Mouse (Mus musculus) liver, embryonic 12.5 days (tissue): ENCODE data around the gene Ust. TPM values are rescaled to one million over a fixed set of nuclear protein-coding genes. Genes with fewer than 3 reads are reported as not detected.

Source experiments
- ATAC-seq: fragments of 200-750 bp; cut with Nextera tagmentation; 2 replicates; pipeline ENCODE4 v1.8.0; 2017; ENCODE audit warnings: moderate number of reproducible peaks, mild to moderate bottlenecking, moderate library complexity
- H3K27ac ChIP-seq: fragments of 300-500 bp; sonication (generic); 2 replicates; pipeline ENCODE4 v1.5.1; 2016; ENCODE audit warnings: mild to moderate bottlenecking
- H3K27me3 ChIP-seq: fragments of 300-500 bp; sonication (generic); replicated peaks from 2 replicates; pipeline ENCODE4 v1.6.1; 2016; ENCODE audit warnings: mild to moderate bottlenecking, moderate library complexity
- H3K36me3 ChIP-seq: fragments of 300-500 bp; sonication (generic); 2 replicates; pipeline ENCODE4 v1.6.1; 2016; ENCODE audit warnings: mild to moderate bottlenecking, moderate library complexity
- H3K4me1 ChIP-seq: fragments of 300-500 bp; sonication (generic); 2 replicates; pipeline ENCODE4 v1.6.1; 2016
- H3K4me2 ChIP-seq: fragments of 300-500 bp; sonication (generic); 2 replicates; pipeline ENCODE4 v1.6.1; 2016; ENCODE audit warnings: mild to moderate bottlenecking, moderate library complexity
- H3K4me3 ChIP-seq: fragments of 300-500 bp; sonication (generic); 2 replicates; pipeline ENCODE4 v1.5.1; 2016; ENCODE audit warnings: mild to moderate bottlenecking, moderate library complexity
- H3K9ac ChIP-seq: fragments of 300-500 bp; sonication (generic); 2 replicates; pipeline ENCODE4 v1.6.1; 2016; ENCODE audit warnings: mild to moderate bottlenecking, moderate library complexity
- H3K9me3 ChIP-seq: fragments of 300-500 bp; sonication (generic); replicated peaks from 2 replicates; pipeline ENCODE4 v1.6.1; 2016; ENCODE audit warnings: mild to moderate bottlenecking, moderate library complexity
- WGBS: fragments of 180-500 bp; shearing (Covaris S2); methylation state at CpG from one replicate; pipeline ENCODE4 v1.1.7; 2016; ENCODE audit not compliant: insufficient replicate concordance; 5-methylcytosine and 5-hydroxymethylcytosine counted together
- polyA plus RNA-seq: library from polyadenylated mRNA; unstranded; fragments of >200 nt; fragmentation: Nextera tagmentation; extraction: Ambion mirVana; gene quantifications from 2 replicates; pipeline ENCODE4 v1.2.1, GENCODE M21; 2016

Ust gene
- polyA plus RNA-seq, 1 experiment from 2014 or later, result 1.5 TPM

DNA sequence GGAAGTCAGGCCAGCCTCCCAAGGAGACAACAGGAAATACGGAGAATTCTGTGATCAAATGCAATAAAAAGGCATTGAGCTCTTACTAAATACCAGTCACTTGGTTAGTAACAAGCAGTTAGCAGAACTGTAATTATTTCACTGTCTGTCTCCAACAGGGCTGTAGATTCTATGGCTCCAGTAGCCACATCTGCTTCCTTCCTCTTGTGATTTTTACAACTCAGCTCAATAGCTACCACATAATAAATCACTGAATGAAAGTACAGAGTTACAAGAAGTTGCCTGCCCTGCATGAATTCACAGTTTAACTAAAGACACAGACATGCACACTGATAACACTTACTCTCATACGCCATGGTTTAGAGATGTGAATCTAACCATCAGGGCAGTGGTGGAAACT is 176.1 kb downstream of the Ust start:
- Histone ChIP-seq H3K27ac (no peak overlapping the region), H3K4me3 (no peak overlapping the region), H3K9ac (no peak overlapping the region), H3K27me3 (no peaks in the 10 kb centered on the region), H3K4me1 (no peaks in the 10 kb centered on the region), H3K36me3 (no peaks in the 10 kb centered on the region), H3K9me3 (no peaks in the 10 kb centered on the region), H3K4me2 (no peak overlapping the region)
- WGBS, result 56% methylated on average over 2 of the region's 2 CpGs
- no peak for ATAC-seq

DNA sequence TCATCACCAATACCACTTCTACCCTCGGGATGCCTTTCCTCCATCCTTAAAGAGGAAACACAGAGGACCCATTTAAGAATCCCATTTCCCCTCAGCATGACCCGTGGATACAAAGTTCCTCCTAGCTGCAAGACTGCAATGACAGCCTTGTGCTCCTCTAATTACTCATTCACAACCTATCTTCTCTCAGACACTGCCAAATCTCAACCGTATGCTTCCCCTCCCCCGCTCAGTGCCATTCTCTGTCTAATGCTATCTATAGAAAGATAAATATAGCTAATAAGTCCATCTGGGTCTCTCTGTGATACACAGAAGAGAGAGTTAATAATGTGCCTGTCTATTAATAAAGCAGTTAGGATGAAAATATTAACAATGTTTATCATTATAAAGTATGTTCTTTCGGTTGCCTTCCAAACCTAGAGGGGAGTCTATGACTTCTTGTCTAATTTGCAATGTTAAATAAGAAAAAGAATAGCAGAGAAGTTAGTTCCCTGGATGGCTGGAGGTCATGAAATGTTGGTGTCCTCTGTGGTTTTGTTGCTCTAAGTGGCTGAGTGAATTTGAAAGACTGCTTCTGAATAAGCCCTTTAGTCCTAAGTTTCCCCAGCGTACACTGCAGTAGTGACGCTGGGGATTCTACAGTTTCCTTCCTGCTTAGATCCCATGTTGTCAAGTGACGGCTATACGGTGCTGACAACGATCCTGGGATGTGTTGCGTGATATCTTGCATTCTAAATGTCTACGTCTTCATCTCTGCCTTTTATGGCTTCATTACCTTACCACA is 178.8 kb downstream of the Ust start:
- H3K36me3 ChIP-seq, result no peaks in the 10 kb centered on the region
- H3K9ac ChIP-seq, result no peak overlapping the region
- no peak overlapping the region for H3K4me3 ChIP-seq
- no peaks in the 10 kb centered on the region for H3K4me1 ChIP-seq
- WGBS, result 62% methylated on average over 12 of the region's 12 CpGs
- no peaks in the 10 kb centered on the region for H3K27me3 ChIP-seq
- ATAC-seq, result no peak
- no peak overlapping the region for H3K4me2 ChIP-seq
- H3K9me3 ChIP-seq, result no peaks in the 10 kb centered on the region
- no peak overlapping the region for H3K27ac ChIP-seq

GRCm38 (mm10) chr10:8336601-8337000 is 182.0 kb downstream of the Ust start:
- Histone ChIP-seq H3K9ac (no peak overlapping the region), H3K4me1 (no peaks in the 10 kb centered on the region), H3K4me3 (no peak overlapping the region), H3K9me3 (no peaks in the 10 kb centered on the region), H3K36me3 (no peaks in the 10 kb centered on the region), H3K27ac (no peak overlapping the region), H3K27me3 (no peaks in the 10 kb centered on the region), H3K4me2 (no peak overlapping the region)
- no peak for ATAC-seq
- WGBS, result 57% methylated on average over 1 of the region's 1 CpGs

- WGBS, result 75% methylated on average over 5 of the region's 5 CpGs
- Histone ChIP-seq H3K36me3 (no peaks in the 10 kb centered on the region), H3K4me3 (no peak overlapping the region), H3K9me3 (no peaks in the 10 kb centered on the region), H3K4me1 (no peaks in the 10 kb centered on the region), H3K27ac (no peak overlapping the region), H3K27me3 (no peaks in the 10 kb centered on the region), H3K4me2 (no peak overlapping the region), H3K9ac (no peak overlapping the region)
- no peak for ATAC-seq
Observed at GRCm38 (mm10) chr10:8330958-8331357, 187.7 kb downstream of the Ust start.

GRCm38 (mm10) chr10:8330006-8330405 is 188.6 kb downstream of the Ust start:
- Histone ChIP-seq H3K27ac (no peak overlapping the region), H3K36me3 (no peaks in the 10 kb centered on the region), H3K4me3 (no peak overlapping the region), H3K4me1 (no peaks in the 10 kb centered on the region), H3K4me2 (no peak overlapping the region), H3K9me3 (no peaks in the 10 kb centered on the region), H3K9ac (no peak overlapping the region), H3K27me3 (no peaks in the 10 kb centered on the region)
- 73% methylated on average over 8 of the region's 8 CpGs for WGBS
- ATAC-seq, result no peak

GRCm38 (mm10) chr10:8323304-8323765 is 195.3 kb downstream of the Ust start:
- 41% methylated on average over 2 of the region's 2 CpGs for WGBS
- no peak overlapping the region for H3K4me2 ChIP-seq
- no peaks in the 10 kb centered on the region for H3K4me1 ChIP-seq
- no peaks in the 10 kb centered on the region for H3K27me3 ChIP-seq
- no peak overlapping the region for H3K4me3 ChIP-seq
- H3K36me3 ChIP-seq, result no peaks in the 10 kb centered on the region
- H3K9me3 ChIP-seq, result no peaks in the 10 kb centered on the region
- ATAC-seq, result no peak
- no peak overlapping the region for H3K9ac ChIP-seq
- no peak overlapping the region for H3K27ac ChIP-seq

GRCm38 (mm10) chr10:8320771-8321170 is 197.9 kb downstream of the Ust start:
- Histone ChIP-seq H3K4me1 (no peaks in the 10 kb centered on the region), H3K9ac (no peak overlapping the region), H3K4me2 (no peak overlapping the region), H3K36me3 (no peaks in the 10 kb centered on the region), H3K27me3 (no peaks in the 10 kb centered on the region), H3K4me3 (no peak overlapping the region), H3K9me3 (no peaks in the 10 kb centered on the region), H3K27ac (no peak overlapping the region)
- ATAC-seq, result no peak

GRCm38 (mm10) chr10:8309435-8309834 is 209.2 kb downstream of the Ust start:
- H3K9ac ChIP-seq, result no peak overlapping the region
- ATAC-seq, result no peak
- H3K36me3 ChIP-seq, result no peaks in the 10 kb centered on the region
- WGBS, result 72% methylated on average over 6 of the region's 6 CpGs
- no peaks in the 10 kb centered on the region for H3K27me3 ChIP-seq
- H3K27ac ChIP-seq, result no peak overlapping the region
- H3K9me3 ChIP-seq, result no peaks in the 10 kb centered on the region
- no peak overlapping the region for H3K4me3 ChIP-seq
- H3K4me2 ChIP-seq, result no peak overlapping the region
- no peaks in the 10 kb centered on the region for H3K4me1 ChIP-seq

GRCm38 (mm10) chr10:8304211-8304610 is 214.4 kb downstream of the Ust start:
- H3K4me1 ChIP-seq, result no peaks in the 10 kb centered on the region
- ATAC-seq, result no peak
- no peak overlapping the region for H3K4me3 ChIP-seq
- H3K9me3 ChIP-seq, result no peaks in the 10 kb centered on the region
- no peak overlapping the region for H3K27ac ChIP-seq
- no peak overlapping the region for H3K4me2 ChIP-seq
- no peaks in the 10 kb centered on the region for H3K36me3 ChIP-seq
- H3K9ac ChIP-seq, result no peak overlapping the region
- WGBS, result 52% methylated on average over 4 of the region's 4 CpGs
- H3K27me3 ChIP-seq, result no peaks in the 10 kb centered on the region

- H3K4me2 ChIP-seq, result no peak overlapping the region
- H3K36me3 ChIP-seq, result no peaks in the 10 kb centered on the region
- 81% methylated on average over 1 of the region's 1 CpGs for WGBS
- no peaks in the 10 kb centered on the region for H3K4me1 ChIP-seq
- no peak overlapping the region for H3K27ac ChIP-seq
- H3K27me3 ChIP-seq, result no peaks in the 10 kb centered on the region
- no peaks in the 10 kb centered on the region for H3K9me3 ChIP-seq
- no peak for ATAC-seq
- no peak overlapping the region for H3K9ac ChIP-seq
- H3K4me3 ChIP-seq, result no peak overlapping the region
Observed at GRCm38 (mm10) chr10:8299166-8299565, 219.5 kb downstream of the Ust start.

DNA sequence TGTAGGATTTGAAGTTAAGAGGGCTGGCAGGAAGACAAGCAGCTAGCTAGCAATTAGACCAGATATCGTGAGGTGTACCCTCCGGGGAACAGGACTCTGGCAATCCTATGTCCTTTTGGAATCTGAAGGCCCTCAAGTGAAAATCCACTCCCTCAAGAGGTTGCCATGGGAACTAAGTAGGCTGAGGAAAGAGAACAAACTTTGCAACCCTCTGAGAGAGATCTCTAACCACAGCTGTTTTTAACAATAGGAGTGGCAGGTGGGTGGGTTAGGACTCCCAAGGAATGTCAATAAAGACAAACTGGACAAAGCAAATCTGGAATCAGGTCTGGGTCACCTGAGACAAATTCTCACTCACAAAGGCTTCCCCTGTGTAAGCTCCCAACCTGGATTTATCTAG is 221.4 kb downstream of the Ust start:
- Histone ChIP-seq H3K9me3 (no peaks in the 10 kb centered on the region), H3K27me3 (no peaks in the 10 kb centered on the region)
- ATAC-seq, result no peak

DNA sequence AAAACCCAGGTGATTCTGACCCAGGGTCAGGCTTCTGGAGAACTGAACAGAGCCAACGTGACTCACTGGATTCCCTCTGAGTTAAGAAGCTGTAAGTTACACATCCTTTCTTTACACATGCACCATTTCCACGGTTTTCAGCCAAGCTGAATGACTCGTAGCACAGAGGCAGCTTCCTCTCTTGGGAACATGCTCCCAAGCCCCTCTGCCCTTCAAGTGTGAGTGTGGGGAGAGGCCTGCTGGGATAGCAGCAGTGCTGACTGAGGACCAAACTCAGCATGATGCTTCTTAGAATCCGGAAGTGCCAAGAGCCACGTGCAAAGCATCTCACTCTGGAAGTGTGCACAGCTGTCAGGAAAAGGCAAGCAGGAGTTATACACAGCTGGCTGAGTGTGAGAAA is 228.0 kb downstream of the Ust start:
- Histone ChIP-seq H3K9me3 (no peaks in the 10 kb centered on the region), H3K9ac (no peak overlapping the region), H3K27ac (no peak overlapping the region), H3K4me3 (no peak overlapping the region), H3K36me3 (no peaks in the 10 kb centered on the region), H3K4me1 (no peaks in the 10 kb centered on the region), H3K4me2 (no peak overlapping the region), H3K27me3 (no peaks in the 10 kb centered on the region)
- no peak for ATAC-seq
- WGBS, result 57% methylated on average over 5 of the region's 5 CpGs

More for the DNA sequence above, 221.4 kb downstream of the Ust start:
- H3K4me2 ChIP-seq, result no peak overlapping the region
- H3K36me3 ChIP-seq, result no peaks in the 10 kb centered on the region
- H3K9ac ChIP-seq, result no peak overlapping the region
- H3K27ac ChIP-seq, result no peak overlapping the region
- no peak overlapping the region for H3K4me3 ChIP-seq
- H3K4me1 ChIP-seq, result no peaks in the 10 kb centered on the region
- 45% methylated on average over 2 of the region's 2 CpGs for WGBS

DNA sequence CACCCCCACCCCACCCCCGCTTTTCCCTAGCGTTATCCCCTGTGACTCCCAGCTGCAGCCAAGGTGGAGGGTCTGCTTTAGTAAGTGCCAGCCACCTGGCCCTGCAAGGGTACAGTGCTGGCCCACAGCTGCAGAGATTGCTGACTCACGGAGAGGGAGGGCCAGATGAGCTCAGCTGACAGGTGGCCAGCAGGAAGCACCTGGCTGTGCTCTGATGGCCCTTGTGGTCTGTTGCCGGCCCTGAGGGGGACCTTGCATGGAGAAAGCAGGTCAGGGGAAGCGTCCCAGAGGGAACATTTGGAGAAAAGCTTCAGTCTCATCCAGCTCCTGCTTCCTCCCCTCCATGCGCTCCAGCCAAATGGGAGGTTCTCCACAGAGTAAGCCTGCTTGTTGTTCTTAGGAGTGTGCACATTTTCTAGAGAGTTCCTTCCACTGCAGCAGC is 231.3 kb downstream of the Ust start:
- H3K27me3 ChIP-seq, result no peaks in the 10 kb centered on the region
- no peaks in the 10 kb centered on the region for H3K9me3 ChIP-seq
- H3K36me3 ChIP-seq, result no peaks in the 10 kb centered on the region
- no peaks in the 10 kb centered on the region for H3K4me1 ChIP-seq
- no peak overlapping the region for H3K4me3 ChIP-seq
- no peak overlapping the region for H3K4me2 ChIP-seq
- H3K9ac ChIP-seq, result no peak overlapping the region
- 10% methylated on average over 6 of the region's 6 CpGs for WGBS
- H3K27ac ChIP-seq, result no peak overlapping the region
- ATAC-seq, result no peak
